Mouse (Mus musculus) G1E (cell line): Measurements from ENCODE around the gene Tpt1.

Source experiments
- CTCF ChIP-seq: IDR thresholded peaks from 2 replicates; pipeline ENCODE4 v1.5.1; 2012; ENCODE audit warnings: low read depth, low read length, inconsistent platforms, mixed read lengths
- GATA1 ChIP-seq: IDR thresholded peaks from 2 replicates; pipeline ENCODE4 v1.6.1; 2012; ENCODE audit warnings: borderline replicate concordance, low read length, inconsistent platforms, mixed read lengths
- TAL1 ChIP-seq: conservative IDR thresholded peaks from 2 replicates; pipeline ENCODE4 v1.6.1; 2012; ENCODE audit warnings: low read depth, low read length, inconsistent platforms, mixed read lengths

GRCm38 (mm10) chr14:75797769-75798386 is 47.0 kb upstream of the Tpt1 start:
- TF ChIP-seq CTCF (no peak), GATA1 (no peak), TAL1 (no peak)
